Mouse (Mus musculus) duodenum, adult 2 months (tissue): ENCODE results near the gene Vwa2. TPM values are rescaled to one million over a fixed set of nuclear protein-coding genes. Genes with fewer than 3 reads are reported as not detected.

Experiments
- polyA plus RNA-seq: library from polyadenylated mRNA; depleted of rRNA; stranded (reverse); fragments of >200 nt; gene quantifications from 2 replicates; pipeline ENCODE4 v1.2.3, GENCODE M21; 2012; ENCODE audit warnings: low replicate concordance; rRNA removed

Gene Vwa2
- 0.32 and 0.70 TPM in 2 replicates for polyA plus RNA-seq

GRCm38 (mm10) chr19:56873816-56874600 is at the start of gene Vwa2:
Vwa2 (plus strand) TSS chr19:56874249.

GRCm38 (mm10) chr19:56826047-56826631 is 47.9 kb upstream of the Vwa2 start, which contains the start of gene Tdrd1:
Tdrd1 (plus strand) TSS chr19:56826209.

Other genes starting within 250 kb of the Vwa2 start
- 3.9 TPM in 2 replicates for gene Adrb1, start 152.1 kb upstream of the Vwa2 start, polyA plus RNA-seq
- gene Ccdc186, start 52.1 kb upstream of the Vwa2 start, polyA plus RNA-seq: 1.4 and 2.4 TPM in 2 replicates
- 0.09 TPM in 2 replicates for gene Tdrd1, start 48.0 kb upstream of the Vwa2 start, polyA plus RNA-seq
- 1.6 and 1.8 TPM in 2 replicates for gene Afap1l2, start 134.0 kb downstream of the Vwa2 start, polyA plus RNA-seq